Mouse (Mus musculus) layer of hippocampus, adult 18-20 months (tissue): ENCODE data around the gene Pdgfa. TPM values are rescaled to one million over a fixed set of nuclear protein-coding genes. Genes with fewer than 3 reads are reported as not detected.

Source experiments
- total RNA-seq, 2 experiments: library from RNA; stranded (reverse); gene quantifications; 2 replicates each; pipeline ENCODE4 v1.2.3; 2021

Pdgfa gene
- total RNA-seq, 2 experiments from 2014 or later, result 45.8 to 45.9 TPM

Other genes with a start within 250 kb of the Pdgfa start
- 10 to 100 TPM; 32.2 to 33.9 TPM for gene Fam20c, start 242.9 kb downstream of the Pdgfa start, total RNA-seq
- not detected for gene Gm5294, start 177.3 kb downstream of the Pdgfa start, total RNA-seq
- gene Prkar1b, start 152.6 kb upstream of the Pdgfa start, total RNA-seq, result 100 to 1,000 TPM; 435 to 459 TPM
- 1 to 10 TPM; 7.0 to 9.0 TPM for gene Dnaaf5, start 152.9 kb upstream of the Pdgfa start, total RNA-seq
- gene Sun1, start 203.3 kb upstream of the Pdgfa start, total RNA-seq, result 10 to 100 TPM; 80.3 to 86.3 TPM